Mouse (Mus musculus): Measurements from ENCODE around the gene Ankrd22. TPM values are rescaled to one million over a fixed set of nuclear protein-coding genes. Genes with fewer than 3 reads are reported as not detected.

Ankrd22 gene
- polyA plus RNA-seq, 1 experiment from 2014 or later = not detected

DNA sequence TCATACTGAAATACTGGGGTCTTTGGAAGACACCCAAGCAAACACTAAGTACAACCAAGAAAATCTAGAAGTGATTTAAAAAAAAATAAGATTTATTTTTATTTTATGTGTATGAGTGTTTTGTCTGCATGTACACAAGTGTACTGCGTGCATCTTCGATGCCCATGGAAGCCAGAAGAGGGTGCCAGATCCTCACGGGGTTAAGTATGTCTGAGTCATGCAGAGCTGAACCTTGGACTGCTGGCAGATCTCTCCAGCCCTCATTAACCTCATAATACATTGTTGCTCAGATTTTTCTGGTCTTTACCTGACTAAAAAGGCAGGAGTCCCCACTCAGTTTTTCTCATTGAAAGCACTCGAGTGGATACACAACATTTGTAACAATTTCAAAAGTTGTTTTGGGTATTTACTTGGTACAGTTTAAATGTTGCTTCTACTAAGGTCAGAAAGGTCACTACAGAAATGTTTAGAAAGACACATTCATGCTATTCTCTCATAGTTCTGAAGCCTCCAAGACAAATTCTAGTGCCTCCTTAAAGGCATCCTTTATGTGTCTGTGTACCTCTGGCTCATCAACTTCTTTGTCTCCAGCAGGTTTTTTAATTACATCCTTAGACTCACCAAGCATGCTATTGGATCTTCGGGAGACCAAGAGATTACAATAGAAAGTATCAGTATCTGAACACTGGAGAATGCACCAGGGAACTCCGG lies 27.0 kb downstream of the Ankrd22 start:
- Histone ChIP-seq H3K36me3 (ENCODE audit: control insufficient read depth, insufficient read depth, low read length) (no peaks in the 10 kb centered on the region), H3K4me3 (ENCODE audit: low read depth, low read length) (no peak overlapping the region), H3K9ac (ENCODE audit: low read depth, low read length) (no peak overlapping the region), H3K4me2 (ENCODE audit: low read length) (no peak overlapping the region), H3K27ac (ENCODE audit: low read length) (no peak overlapping the region), H3K9me3 (replicated peaks; ENCODE audit: control insufficient read depth, low read length, poor library complexity, severe bottlenecking) (no peaks in the 10 kb centered on the region), H3K4me1 (ENCODE audit: control insufficient read depth, insufficient read depth, low read length) (no peaks in the 10 kb centered on the region), H3K27me3 (ENCODE audit: control insufficient read depth, insufficient read depth, low read depth, low read length) (no peaks in the 10 kb centered on the region)
- no peak for ATAC-seq
- 87% methylated on average over 6 of the region's 6 CpGs for WGBS

- no peaks in the 10 kb centered on the region for H3K9me3 ChIP-seq (replicated peaks; ENCODE audit: control insufficient read depth, low read length, poor library complexity, severe bottlenecking)
These were observed 45.6 kb downstream of the Ankrd22 start for GRCm38 (mm10) chr19:34120107-34120731.

DNA sequence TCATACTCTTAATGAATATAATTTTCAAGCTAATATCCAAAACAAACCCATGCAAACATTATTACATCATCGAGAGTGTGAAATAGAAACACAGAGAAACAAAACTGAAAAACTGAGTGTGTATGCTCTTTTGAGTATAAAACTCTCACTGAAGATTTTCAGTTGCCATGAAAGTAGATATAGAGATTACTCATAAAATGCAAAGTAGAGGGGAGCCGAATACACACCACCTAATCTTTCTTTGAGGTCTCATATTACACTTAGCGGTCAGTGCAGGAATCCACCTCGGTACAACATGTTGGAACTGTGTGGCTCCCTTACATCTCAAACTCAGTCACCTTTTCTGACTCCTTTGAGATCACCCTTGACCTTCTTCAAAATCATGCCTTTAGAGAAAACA lies 46.2 kb downstream of the Ankrd22 start:
- no peaks in the 10 kb centered on the region for H3K27me3 ChIP-seq (ENCODE audit: control insufficient read depth, insufficient read depth, low read depth, low read length)
- no peak overlapping the region for H3K9ac ChIP-seq (ENCODE audit: low read depth, low read length)
- H3K36me3 ChIP-seq (ENCODE audit: control insufficient read depth, insufficient read depth, low read length) = no peaks in the 10 kb centered on the region
- ATAC-seq = no peak
- H3K27ac ChIP-seq (ENCODE audit: low read length) = no peak overlapping the region
- 80% methylated on average over 4 of the region's 4 CpGs for WGBS
- H3K4me3 ChIP-seq (ENCODE audit: low read depth, low read length) = no peak overlapping the region
- H3K9me3 ChIP-seq (replicated peaks; ENCODE audit: control insufficient read depth, low read length, poor library complexity, severe bottlenecking) = no peaks in the 10 kb centered on the region
- H3K4me2 ChIP-seq (ENCODE audit: low read length) = no peak overlapping the region
- no peaks in the 10 kb centered on the region for H3K4me1 ChIP-seq (ENCODE audit: control insufficient read depth, insufficient read depth, low read length)

More at GRCm38 (mm10) chr19:34120107-34120731, 45.6 kb downstream of the Ankrd22 start:
- no peak overlapping the region for H3K27ac ChIP-seq (ENCODE audit: low read length)
- no peak for ATAC-seq
- no peaks in the 10 kb centered on the region for H3K36me3 ChIP-seq (ENCODE audit: control insufficient read depth, insufficient read depth, low read length)
- no peak overlapping the region for H3K4me2 ChIP-seq (ENCODE audit: low read length)
- no peaks in the 10 kb centered on the region for H3K27me3 ChIP-seq (ENCODE audit: control insufficient read depth, insufficient read depth, low read depth, low read length)
- H3K4me3 ChIP-seq (ENCODE audit: low read depth, low read length) = no peak overlapping the region
- H3K9ac ChIP-seq (ENCODE audit: low read depth, low read length) = no peak overlapping the region
- WGBS = 68% methylated on average over 3 of the region's 3 CpGs
- no peaks in the 10 kb centered on the region for H3K4me1 ChIP-seq (ENCODE audit: control insufficient read depth, insufficient read depth, low read length)

DNA sequence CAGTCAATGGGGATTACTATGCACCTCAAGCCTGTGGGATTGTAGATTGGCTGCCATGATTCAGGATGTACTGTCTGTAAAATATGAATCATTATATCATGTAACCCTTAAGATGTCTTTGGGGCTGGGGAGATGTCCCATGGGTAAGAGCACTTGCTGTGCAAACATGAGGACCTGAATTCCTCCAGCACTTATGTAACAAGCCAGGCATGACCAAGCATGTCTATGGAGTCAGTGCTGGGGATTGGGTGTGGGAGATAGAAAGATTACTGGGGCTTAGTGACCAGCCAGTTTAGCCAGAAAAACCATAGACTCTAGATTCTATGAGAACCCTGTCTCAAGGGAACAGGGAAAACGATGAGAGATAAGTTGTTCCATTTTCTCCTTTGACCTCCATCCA lies 46.8 kb downstream of the Ankrd22 start:
- Histone ChIP-seq H3K27ac (ENCODE audit: low read length) (no peak overlapping the region), H3K4me2 (ENCODE audit: low read length) (no peak overlapping the region), H3K9ac (ENCODE audit: low read depth, low read length) (no peak overlapping the region), H3K36me3 (ENCODE audit: control insufficient read depth, insufficient read depth, low read length) (no peaks in the 10 kb centered on the region), H3K9me3 (replicated peaks; ENCODE audit: control insufficient read depth, low read length, poor library complexity, severe bottlenecking) (no peaks in the 10 kb centered on the region), H3K4me1 (ENCODE audit: control insufficient read depth, insufficient read depth, low read length) (no peaks in the 10 kb centered on the region), H3K27me3 (ENCODE audit: control insufficient read depth, insufficient read depth, low read depth, low read length) (no peaks in the 10 kb centered on the region), H3K4me3 (ENCODE audit: low read depth, low read length) (no peak overlapping the region)
- no peak for ATAC-seq
- 84% methylated on average over 1 of the region's 1 CpGs for WGBS

GRCm38 (mm10) chr19:34104841-34105240 lies 61.0 kb downstream of the Ankrd22 start:
- Histone ChIP-seq H3K4me2 (ENCODE audit: low read length) (no peak overlapping the region), H3K27me3 (ENCODE audit: control insufficient read depth, insufficient read depth, low read depth, low read length) (no peaks in the 10 kb centered on the region), H3K9ac (ENCODE audit: low read depth, low read length) (no peak overlapping the region), H3K27ac (ENCODE audit: low read length) (no peak overlapping the region), H3K9me3 (replicated peaks; ENCODE audit: control insufficient read depth, low read length, poor library complexity, severe bottlenecking) (no peaks in the 10 kb centered on the region), H3K4me3 (ENCODE audit: low read depth, low read length) (no peak overlapping the region), H3K36me3 (ENCODE audit: control insufficient read depth, insufficient read depth, low read length) (no peaks in the 10 kb centered on the region), H3K4me1 (ENCODE audit: control insufficient read depth, insufficient read depth, low read length) (no peaks in the 10 kb centered on the region)
- WGBS = 87% methylated on average over 3 of the region's 3 CpGs
- no peak for ATAC-seq

GRCm38 (mm10) chr19:34101888-34102287 lies 64.0 kb downstream of the Ankrd22 start:
- Histone ChIP-seq H3K9me3 (replicated peaks; ENCODE audit: control insufficient read depth, low read length, poor library complexity, severe bottlenecking) (no peaks in the 10 kb centered on the region), H3K9ac (ENCODE audit: low read depth, low read length) (no peak overlapping the region), H3K4me3 (ENCODE audit: low read depth, low read length) (no peak overlapping the region), H3K27ac (ENCODE audit: low read length) (no peak overlapping the region), H3K4me2 (ENCODE audit: low read length) (no peak overlapping the region), H3K27me3 (ENCODE audit: control insufficient read depth, insufficient read depth, low read depth, low read length) (no peaks in the 10 kb centered on the region), H3K4me1 (ENCODE audit: control insufficient read depth, insufficient read depth, low read length) (no peaks in the 10 kb centered on the region), H3K36me3 (ENCODE audit: control insufficient read depth, insufficient read depth, low read length) (no peaks in the 10 kb centered on the region)
- ATAC-seq = no peak
- WGBS = 96% methylated on average over 7 of the region's 7 CpGs

- Histone ChIP-seq H3K27me3 (ENCODE audit: control insufficient read depth, insufficient read depth, low read depth, low read length) (no peaks in the 10 kb centered on the region), H3K4me3 (ENCODE audit: low read depth, low read length) (no peak within 1 kb of the TSS), H3K9me3 (replicated peaks; ENCODE audit: control insufficient read depth, low read length, poor library complexity, severe bottlenecking) (no peaks in the 10 kb centered on the region), H3K27ac (ENCODE audit: low read length) (no peak within 1 kb of the TSS), H3K9ac (ENCODE audit: low read depth, low read length) (no peak within 1 kb of the TSS), H3K36me3 (ENCODE audit: control insufficient read depth, insufficient read depth, low read length) (no peaks in the 10 kb centered on the region), H3K4me1 (ENCODE audit: control insufficient read depth, insufficient read depth, low read length) (no peaks in the 10 kb centered on the region), H3K4me2 (ENCODE audit: low read length) (no peak within 1 kb of the TSS)
- ATAC-seq = no peak
- WGBS = 90% methylated on average over 4 of the region's 4 CpGs
These were observed 65.2 kb downstream of the Ankrd22 start, which contains the start of gene Lipm for GRCm38 (mm10) chr19:34100633-34101032. Gene Lipm, plus strand, starts transcription at chr19:34100933.

GRCm38 (mm10) chr19:34096228-34096627 lies 69.6 kb downstream of the Ankrd22 start:
- H3K27ac ChIP-seq (ENCODE audit: low read length) = no peak overlapping the region
- no peaks in the 10 kb centered on the region for H3K9me3 ChIP-seq (replicated peaks; ENCODE audit: control insufficient read depth, low read length, poor library complexity, severe bottlenecking)
- no peaks in the 10 kb centered on the region for H3K36me3 ChIP-seq (ENCODE audit: control insufficient read depth, insufficient read depth, low read length)
- no peak overlapping the region for H3K4me2 ChIP-seq (ENCODE audit: low read length)
- no peak overlapping the region for H3K9ac ChIP-seq (ENCODE audit: low read depth, low read length)
- no peak for ATAC-seq
- no peak overlapping the region for H3K4me3 ChIP-seq (ENCODE audit: low read depth, low read length)
- 76% methylated on average over 1 of the region's 1 CpGs for WGBS
- no peaks in the 10 kb centered on the region for H3K4me1 ChIP-seq (ENCODE audit: control insufficient read depth, insufficient read depth, low read length)
- no peaks in the 10 kb centered on the region for H3K27me3 ChIP-seq (ENCODE audit: control insufficient read depth, insufficient read depth, low read depth, low read length)

DNA sequence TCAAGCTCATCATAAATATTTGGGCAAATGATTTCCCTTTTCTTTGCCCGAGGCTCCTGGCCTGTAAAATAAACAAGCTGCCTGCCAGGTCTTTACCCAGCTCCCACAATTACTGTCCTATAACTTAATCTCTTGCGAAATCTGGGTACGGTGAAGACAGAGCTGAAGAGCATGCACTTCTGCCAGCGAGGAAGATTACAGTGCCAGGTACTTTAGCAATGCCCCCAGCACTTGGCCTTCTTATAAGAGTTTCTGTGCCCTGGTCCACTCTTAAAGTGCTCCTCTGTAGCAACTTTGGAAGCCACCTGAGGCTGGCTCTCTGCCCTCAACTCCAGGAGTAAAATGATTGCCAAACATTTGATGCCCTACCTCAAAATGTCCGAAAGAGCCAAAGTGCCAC lies 70.5 kb downstream of the Ankrd22 start:
- H3K4me3 ChIP-seq (ENCODE audit: low read depth, low read length) = no peak overlapping the region
- H3K9me3 ChIP-seq (replicated peaks; ENCODE audit: control insufficient read depth, low read length, poor library complexity, severe bottlenecking) = no peaks in the 10 kb centered on the region
- no peak overlapping the region for H3K4me2 ChIP-seq (ENCODE audit: low read length)
- no peak overlapping the region for H3K9ac ChIP-seq (ENCODE audit: low read depth, low read length)
- no peak for ATAC-seq
- no peaks in the 10 kb centered on the region for H3K36me3 ChIP-seq (ENCODE audit: control insufficient read depth, insufficient read depth, low read length)
- H3K4me1 ChIP-seq (ENCODE audit: control insufficient read depth, insufficient read depth, low read length) = no peaks in the 10 kb centered on the region
- no peak overlapping the region for H3K27ac ChIP-seq (ENCODE audit: low read length)
- H3K27me3 ChIP-seq (ENCODE audit: control insufficient read depth, insufficient read depth, low read depth, low read length) = no peaks in the 10 kb centered on the region
- 84% methylated on average over 5 of the region's 5 CpGs for WGBS

All from midbrain, embryonic 16.5 days (tissue).